Mouse (Mus musculus) intestine, postnatal 0 days (tissue): ENCODE measurements around the gene Rpl7l1. TPM values are rescaled to one million over a fixed set of nuclear protein-coding genes. Genes with fewer than 3 reads are reported as not detected.

Experiments used
- ATAC-seq: fragments of 200-750 bp; cut with Nextera tagmentation; 2 replicates; pipeline ENCODE4 v1.8.0; 2017; ENCODE audit warnings: mild to moderate bottlenecking, moderate TSS enrichment, moderate library complexity
- H3K27ac ChIP-seq: fragments of 300-500 bp; sonication (generic); 2 replicates; pipeline ENCODE4 v1.5.1; 2014; ENCODE audit warnings: mild to moderate bottlenecking, low read depth, low read length, moderate library complexity
- H3K27me3 ChIP-seq: fragments of 300-500 bp; sonication (generic); replicated peaks from 2 replicates; pipeline ENCODE4 v1.6.1; 2014; ENCODE audit warnings: low read length, mixed read lengths; ENCODE audit not compliant: control insufficient read depth, insufficient read depth
- H3K36me3 ChIP-seq: fragments of 300-500 bp; sonication (generic); 2 replicates; pipeline ENCODE4 v1.6.1; 2014; ENCODE audit warnings: mild to moderate bottlenecking, moderate library complexity; ENCODE audit not compliant: control insufficient read depth, insufficient read depth
- H3K4me1 ChIP-seq: fragments of 300-500 bp; sonication (generic); replicated peaks from 2 replicates; pipeline ENCODE4 v1.6.1; 2014; ENCODE audit warnings: antibody characterized with exemption, low read length, mixed read lengths; ENCODE audit not compliant: control insufficient read depth, insufficient read depth
- H3K4me2 ChIP-seq: fragments of 300-500 bp; sonication (generic); replicated peaks from 2 replicates; pipeline ENCODE4 v1.6.1; 2014; ENCODE audit warnings: low read depth, mild to moderate bottlenecking, moderate library complexity
- H3K4me3 ChIP-seq: fragments of 300-500 bp; sonication (generic); 2 replicates; pipeline ENCODE4 v1.5.1; 2014; ENCODE audit warnings: low read depth, low read length
- H3K9ac ChIP-seq: fragments of 300-500 bp; sonication (generic); 2 replicates; pipeline ENCODE4 v1.6.1; 2014; ENCODE audit warnings: mild to moderate bottlenecking, low read depth, low read length
- H3K9me3 ChIP-seq: fragments of 300-500 bp; sonication (generic); 2 replicates; pipeline ENCODE4 v1.6.1; 2016; ENCODE audit warnings: mixed run types; ENCODE audit not compliant: control insufficient read depth
- CTCF ChIP-seq: sonication (generic); IDR thresholded peaks from 2 replicates; pipeline ENCODE4 v1.5.1; 2016; ENCODE audit warnings: low read depth, mild to moderate bottlenecking, control low read depth, antibody characterized with exemption, moderate library complexity
- WGBS: fragments of 180-500 bp; shearing (Covaris S2); extraction: QIAGEN DNeasy Blood & Tissue Kit; methylation state at CpG from one replicate; pipeline ENCODE4 v1.1.7; 2014; 5-methylcytosine and 5-hydroxymethylcytosine counted together
- polyA plus RNA-seq: library from polyadenylated mRNA; unstranded; fragments of >200 nt; fragmentation: Nextera tagmentation; extraction: Ambion mirVana; gene quantifications from 2 replicates; pipeline ENCODE4 v1.2.1, GENCODE M21; 2015

Gene Rpl7l1
- polyA plus RNA-seq, 1 experiment from 2014 or later, result 78.5 TPM

GRCm38 (mm10) chr17:46725731-46726645 is 56.5 kb downstream of the Rpl7l1 start:
- no peaks in the 10 kb centered on the region for H3K27me3 ChIP-seq
- H3K4me3 ChIP-seq, result no peak overlapping the region
- no peaks in the 10 kb centered on the region for H3K4me1 ChIP-seq
- no peak overlapping the region for H3K4me2 ChIP-seq
- 89% methylated on average over 26 of the region's 26 CpGs for WGBS
- H3K36me3 ChIP-seq, result peaks cover 41% of the 10 kb centered on the region
- no peaks in the 10 kb centered on the region for H3K9me3 ChIP-seq
- H3K27ac ChIP-seq, result no peak overlapping the region
- H3K9ac ChIP-seq, result no peak overlapping the region
- no peak for ATAC-seq
- no peak for TF ChIP-seq CTCF

DNA sequence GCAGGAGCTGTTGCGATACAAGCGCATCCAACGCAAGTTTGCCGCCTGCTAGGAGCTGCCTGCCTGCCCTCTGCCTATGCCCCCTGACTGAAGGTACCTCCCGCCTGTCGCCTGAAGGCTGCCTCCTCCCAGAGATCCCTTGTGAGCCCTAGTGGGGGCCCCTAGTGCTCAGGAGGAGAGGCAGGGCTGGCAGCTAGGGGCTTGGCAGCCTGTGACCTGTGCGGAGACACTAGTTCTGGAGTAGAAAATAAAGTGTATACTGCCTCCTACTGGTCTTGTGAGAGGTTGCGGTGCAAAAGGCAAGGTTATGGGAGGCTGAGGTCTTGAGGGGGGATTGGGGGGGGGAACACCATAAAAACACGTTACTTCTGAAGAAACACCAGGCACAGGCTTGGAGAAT is 57.2 kb downstream of the Rpl7l1 start:
- H3K36me3 ChIP-seq, result peaks cover 48% of the 10 kb centered on the region
- no peak for ATAC-seq
- WGBS, result 62% methylated on average over 9 of the region's 9 CpGs
- no peak overlapping the region for H3K4me2 ChIP-seq
- TF ChIP-seq CTCF, result peak; percentile 72
- no peak overlapping the region for H3K27ac ChIP-seq
- H3K27me3 ChIP-seq, result no peaks in the 10 kb centered on the region
- H3K9me3 ChIP-seq, result no peaks in the 10 kb centered on the region
- no peak overlapping the region for H3K4me3 ChIP-seq
- H3K4me1 ChIP-seq, result no peaks in the 10 kb centered on the region
- no peak overlapping the region for H3K9ac ChIP-seq

GRCm38 (mm10) chr17:46724477-46725084 is 57.9 kb downstream of the Rpl7l1 start:
- Histone ChIP-seq H3K4me1 (no peaks in the 10 kb centered on the region), H3K27ac (no peak overlapping the region), H3K36me3 (peaks cover 51% of the 10 kb centered on the region), H3K4me3 (no peak overlapping the region), H3K27me3 (no peaks in the 10 kb centered on the region), H3K9me3 (no peaks in the 10 kb centered on the region), H3K4me2 (no peak overlapping the region), H3K9ac (no peak overlapping the region)
- 79% methylated on average over 20 of the region's 20 CpGs for WGBS
- no peak for ATAC-seq
- no peak for TF ChIP-seq CTCF

Other genes starting within 250 kb of the Rpl7l1 start
- 1.3 and 2.0 TPM in 2 replicates for gene Cul9, start 236.3 kb downstream of the Rpl7l1 start, polyA plus RNA-seq
- 5.1 and 5.2 TPM in 2 replicates for gene Srf, start 226.5 kb downstream of the Rpl7l1 start, polyA plus RNA-seq
- 13.7 and 14.7 TPM in 2 replicates for gene Ptk7, start 153.2 kb downstream of the Rpl7l1 start, polyA plus RNA-seq
- gene Klc4, start 136.7 kb downstream of the Rpl7l1 start, polyA plus RNA-seq, result 102 and 107 TPM in 2 replicates
- 138 and 139 TPM in 2 replicates for gene Mrpl2, start 136.4 kb downstream of the Rpl7l1 start, polyA plus RNA-seq
- 18.0 and 19.2 TPM in 2 replicates for gene Cul7, start 132.3 kb downstream of the Rpl7l1 start, polyA plus RNA-seq
- 49.0 and 55.6 TPM in 2 replicates for gene Rrp36, start 108.3 kb downstream of the Rpl7l1 start, polyA plus RNA-seq
- 132 and 133 TPM in 2 replicates for gene Mea1, start 103.9 kb downstream of the Rpl7l1 start, polyA plus RNA-seq
- 94.2 and 99.3 TPM in 2 replicates for gene Klhdc3, start 101.8 kb downstream of the Rpl7l1 start, polyA plus RNA-seq
- 25.9 and 26.5 TPM in 2 replicates for gene Ppp2r5d, start 77.6 kb downstream of the Rpl7l1 start, polyA plus RNA-seq
- gene Pex6, start 71.2 kb downstream of the Rpl7l1 start, polyA plus RNA-seq, result 10.4 and 11.5 TPM in 2 replicates
- gene Gnmt, start 53.5 kb downstream of the Rpl7l1 start, polyA plus RNA-seq, result 0.39 and 0.48 TPM in 2 replicates
- 32.2 and 35.6 TPM in 2 replicates for gene Cnpy3, start 30.5 kb downstream of the Rpl7l1 start, polyA plus RNA-seq
- 0.24 and 0.33 TPM in 2 replicates for gene Ptcra, start 19.0 kb downstream of the Rpl7l1 start, polyA plus RNA-seq
- 123 and 124 TPM in 2 replicates for gene 2310039H08Rik, start 10.0 kb downstream of the Rpl7l1 start, polyA plus RNA-seq
- 2.2 and 2.6 TPM in 2 replicates for gene Bicral, start 75.8 kb upstream of the Rpl7l1 start, polyA plus RNA-seq
- 40.1 and 40.2 TPM in 2 replicates for gene Tbcc, start 108.0 kb upstream of the Rpl7l1 start, polyA plus RNA-seq
- gene Prph2, start 127.8 kb upstream of the Rpl7l1 start, polyA plus RNA-seq, result not detected in 2 replicates
- 4.9 and 5.4 TPM in 2 replicates for gene Ubr2, start 227.9 kb upstream of the Rpl7l1 start, polyA plus RNA-seq